Mouse (Mus musculus): ENCODE data around the gene Plk5. TPM values are rescaled to one million over a fixed set of nuclear protein-coding genes. Genes with fewer than 3 reads are reported as not detected.

Plk5 gene
- total and polyA plus RNA-seq, 3 experiments = not detected

GRCm38 (mm10) chr10:80399973-80400703 lies 43.9 kb downstream of the Plk5 start:
- dilution Hi-C loops (cut with MboI; ENCODE audit: extremely low pct_ligation_motif_present, extremely low pct_unique_long_range_greater_than_20kb, low sequenced_read_pairs) (no loop called here), in situ Hi-C loops (cut with MboI; ENCODE audit: low pct_ligation_motif_present, low pct_unique_long_range_greater_than_20kb, low sequenced_read_pairs) (no loop called here)
- Histone ChIP-seq H3K4me2 (ENCODE audit: insufficient read depth, low read depth, poor library complexity, severe bottlenecking) (peak overlapping the region; percentile 76), H3K4me3 (replicated peaks in 1 of 3; ENCODE audit: low read depth in 2 of 3, low read length in 2 of 3, poor library complexity in 1 of 3) (peak overlapping the region; percentile 60 to 63 (median 61)), H3K9me3 (replicated peaks; ENCODE audit: low read length) (peaks cover 9% of the 10 kb centered on the region), H3K27me3 (replicated peaks) (no peaks in the 10 kb centered on the region), H3K4me1 (ENCODE audit: control insufficient read depth in 1 of 2, insufficient read depth in 2 of 2) (peaks cover 23 to 54% of the 10 kb centered on the region in 2 experiments), H3K9ac (ENCODE audit: insufficient read depth, low read depth) (peak overlapping the region; percentile 78), H3K27ac (ENCODE audit: insufficient read depth, low read depth) (peak overlapping the region; percentile 89), H3K79me2 (replicated peaks; ENCODE audit: control insufficient read depth, extremely low read depth, insufficient read depth, poor library complexity, severe bottlenecking) (peaks cover 29% of the 10 kb centered on the region), H3K36me3 (replicated peaks in 1 of 2; ENCODE audit: control insufficient read depth in 1 of 2, insufficient read depth in 1 of 2, low read length in 1 of 2) (peaks cover 42 to 56% of the 10 kb centered on the region in 2 experiments)
- TF ChIP-seq POLR2AphosphoS2 (IDR thresholded peaks at IDR 0.05; ENCODE audit: low read depth, low read length) (no peak; the same call in 1 of the 2 replicates), ZMIZ1 (IDR thresholded peaks at IDR 0.05; ENCODE audit: low read depth, low read length) (no peak), CHD1 (IDR thresholded peaks at IDR 0.05; ENCODE audit: low read depth, low read length) (no peak), HCFC1 (IDR thresholded peaks at IDR 0.05; ENCODE audit: low read depth, low read length) (no peak), USF1 (IDR thresholded peaks at IDR 0.05; ENCODE audit: low read depth, low read length) (no peak), MYC (IDR thresholded peaks at IDR 0.05; ENCODE audit: low read depth, low read length) (peak; percentile 88), BHLHE40 (IDR thresholded peaks at IDR 0.05; ENCODE audit: low read depth, low read length) (peak; percentile 77), NRF1 (IDR thresholded peaks at IDR 0.05; ENCODE audit: low read depth, low read length) (no peak), MXI1 (IDR thresholded peaks at IDR 0.05; ENCODE audit: low read depth, low read length) (peak; percentile 84), POLR2A (IDR thresholded peaks at IDR 0.05; ENCODE audit: low read depth, low read length) (0 out of 2 replicates have a peak, but pooled peaks have one; percentile 3), E2F4 (IDR thresholded peaks at IDR 0.05; ENCODE audit: insufficient replicate concordance, low read depth, low read length) (no peak), ELF1 (IDR thresholded peaks at IDR 0.05; ENCODE audit: low read depth, low read length) (no peak), NELFE (IDR thresholded peaks at IDR 0.05; ENCODE audit: low read depth, low read length) (no peak; the same call in 1 of the 2 replicates), IRF4 (IDR thresholded peaks at IDR 0.05; ENCODE audit: low read depth, low read length) (no peak), SMC3 (IDR thresholded peaks at IDR 0.05; ENCODE audit: low read depth, low read length) (no peak), ZKSCAN1 (IDR thresholded peaks at IDR 0.05; ENCODE audit: borderline replicate concordance, low read depth, low read length) (no peak), TBP (conservative IDR thresholded peaks at IDR 0.05; ENCODE audit: low read depth, low read length) (no peak), SIN3A (IDR thresholded peaks at IDR 0.05; ENCODE audit: low read length) (no peak; the same call in 1 of the 2 replicates), MAX (IDR thresholded peaks at IDR 0.05; ENCODE audit: low read length) (peak; percentile 86), JUND (conservative IDR thresholded peaks at IDR 0.05; ENCODE audit: low read depth, low read length) (no peak)
- no peak for DNase-seq (ENCODE audit: extremely low read depth)

GRCm38 (mm10) chr10:80400704-80401161 lies 44.5 kb downstream of the Plk5 start:
- in situ Hi-C loops (cut with MboI; ENCODE audit: low pct_ligation_motif_present, low pct_unique_long_range_greater_than_20kb, low sequenced_read_pairs) = no loop called here
- peaks cover 37 to 56% of the 10 kb centered on the region in 2 experiments for H3K36me3 ChIP-seq (replicated peaks in 1 of 2; ENCODE audit: control insufficient read depth in 1 of 2, insufficient read depth in 1 of 2, low read length in 1 of 2)
- peaks cover 25 to 54% of the 10 kb centered on the region in 2 experiments for H3K4me1 ChIP-seq (ENCODE audit: control insufficient read depth in 1 of 2, insufficient read depth in 2 of 2)

More at GRCm38 (mm10) chr10:80400704-80401161, 44.5 kb downstream of the Plk5 start:
- dilution Hi-C loops (cut with MboI; ENCODE audit: extremely low pct_ligation_motif_present, extremely low pct_unique_long_range_greater_than_20kb, low sequenced_read_pairs) = no loop called here
- Histone ChIP-seq H3K79me2 (replicated peaks; ENCODE audit: control insufficient read depth, extremely low read depth, insufficient read depth, poor library complexity, severe bottlenecking) (peaks cover 35% of the 10 kb centered on the region), H3K4me3 (replicated peaks in 1 of 3; ENCODE audit: low read depth in 2 of 3, low read length in 2 of 3, poor library complexity in 1 of 3) (peak overlapping the region in 2 of 3 experiments; percentile 60 to 63), H3K27ac (ENCODE audit: insufficient read depth, low read depth) (peak overlapping the region; percentile 89), H3K9me3 (replicated peaks; ENCODE audit: low read length) (peaks cover 9% of the 10 kb centered on the region), H3K4me2 (ENCODE audit: insufficient read depth, low read depth, poor library complexity, severe bottlenecking) (peak overlapping the region; percentile 76), H3K9ac (ENCODE audit: insufficient read depth, low read depth) (peak overlapping the region; percentile 78), H3K27me3 (replicated peaks) (no peaks in the 10 kb centered on the region)
- DNase-seq (ENCODE audit: extremely low read depth) = no peak
- TF ChIP-seq POLR2AphosphoS2 (IDR thresholded peaks at IDR 0.05; ENCODE audit: low read depth, low read length) (0 out of 2 replicates have a peak, but pooled peaks have one; percentile 24), CTCF (conservative IDR thresholded peaks at IDR 0.05 in 1 of 2, IDR thresholded peaks at IDR 0.05 in 1 of 2; ENCODE audit: low read depth in 2 of 2, low read length in 2 of 2) (no peak), JUND (conservative IDR thresholded peaks at IDR 0.05; ENCODE audit: low read depth, low read length) (no peak)

All from CH12.LX (cell line).